Mouse (Mus musculus): ENCODE measurements around the gene AI837181. TPM values are rescaled to one million over a fixed set of nuclear protein-coding genes. Genes with fewer than 3 reads are reported as not detected.

Gene AI837181
- total RNA-seq, 2 experiments from 2014 or later: 61.9 to 70.7 TPM

GRCm38 (mm10) chr19:5456241-5456921 lies 31.4 kb downstream of the AI837181 start:
- DNase-seq (ENCODE audit: low spot score in 2 of 2): no peak
- Histone ChIP-seq H3K27ac (peak overlapping the region; percentile 100), H3K4me3 (peak overlapping the region; percentile 81)
- no peak for TF ChIP-seq CTCF (conservative IDR thresholded peaks at IDR 0.05)

- peak overlapping the region; percentile 100 for H3K27ac ChIP-seq
- peak; percentile 96 for DNase-seq (ENCODE audit: low spot score in 2 of 2)
Measured at GRCm38 (mm10) chr19:5456922-5457745, 32.2 kb downstream of the AI837181 start.

GRCm38 (mm10) chr19:5457746-5458442 lies 33.0 kb downstream of the AI837181 start, which contains the start of gene Ccdc85b:
Gene Ccdc85b, minus strand, starts transcription at chr19:5457894.
- DNase-seq (ENCODE audit: low spot score in 2 of 2): no peak
- Histone ChIP-seq H3K4me3 (peak within 1 kb of the TSS; percentile 81), H3K27ac (peak within 1 kb of the TSS; percentile 100)
- TF ChIP-seq CTCF (conservative IDR thresholded peaks at IDR 0.05): no peak

More at GRCm38 (mm10) chr19:5456922-5457745, 32.2 kb downstream of the AI837181 start:
- peak overlapping the region; percentile 81 for H3K4me3 ChIP-seq
- TF ChIP-seq CTCF (conservative IDR thresholded peaks at IDR 0.05): peak; percentile 43

GRCm38 (mm10) chr19:5459019-5459418 lies 34.1 kb downstream of the AI837181 start:
- Histone ChIP-seq H3K4me3 (no peak overlapping the region), H3K27ac (peak overlapping the region; percentile 100)
- TF ChIP-seq CTCF (conservative IDR thresholded peaks at IDR 0.05): peak; percentile 9; the same call in 1 of the 2 replicates
- peak; percentile 62 to 78 for DNase-seq (ENCODE audit: low spot score in 2 of 2)

- TF ChIP-seq CTCF (conservative IDR thresholded peaks at IDR 0.05): no peak
- H3K4me3 ChIP-seq: peak overlapping the region; percentile 77
- no peak for DNase-seq (ENCODE audit: low spot score in 2 of 2)
- H3K27ac ChIP-seq: peak overlapping the region; percentile 100
Measured at GRCm38 (mm10) chr19:5459896-5460295, 35.0 kb downstream of the AI837181 start.

GRCm38 (mm10) chr19:5460465-5460911 lies 35.5 kb downstream of the AI837181 start, which contains the start of gene Fibp:
Gene Fibp, plus strand, starts transcription at chr19:5460615.
- peak; percentile 81 to 91 for DNase-seq (ENCODE audit: low spot score in 2 of 2)
- H3K4me3 ChIP-seq: peak within 1 kb of the TSS; percentile 77
- peak within 1 kb of the TSS; percentile 100 for H3K27ac ChIP-seq
- no peak for TF ChIP-seq CTCF (conservative IDR thresholded peaks at IDR 0.05)

- no peak for DNase-seq (ENCODE audit: low spot score in 2 of 2)
- H3K4me3 ChIP-seq: peak overlapping the region; percentile 77
Measured at GRCm38 (mm10) chr19:5461411-5461810, 36.5 kb downstream of the AI837181 start.

GRCm38 (mm10) chr19:5463212-5463611 lies 38.3 kb downstream of the AI837181 start:
- DNase-seq (ENCODE audit: low spot score in 2 of 2): no peak
- Histone ChIP-seq H3K27ac (no peak overlapping the region), H3K4me3 (no peak overlapping the region)
- TF ChIP-seq CTCF (conservative IDR thresholded peaks at IDR 0.05): no peak

More at GRCm38 (mm10) chr19:5461411-5461810, 36.5 kb downstream of the AI837181 start:
- no peak overlapping the region; the same call in 1 of the 2 replicates for H3K27ac ChIP-seq
- no peak for TF ChIP-seq CTCF (conservative IDR thresholded peaks at IDR 0.05)

- Histone ChIP-seq H3K27ac (peak overlapping the region; percentile 72), H3K4me3 (peak overlapping the region; percentile 30)
- peak in 1 of 2 experiments; percentile 68 for DNase-seq (ENCODE audit: low spot score in 2 of 2)
- peak; percentile 96 for TF ChIP-seq CTCF (conservative IDR thresholded peaks at IDR 0.05)
Measured at GRCm38 (mm10) chr19:5463791-5464562, 39.0 kb downstream of the AI837181 start.

- peak overlapping the region; percentile 72 for H3K27ac ChIP-seq
- no peak for DNase-seq (ENCODE audit: low spot score in 2 of 2)
- H3K4me3 ChIP-seq: no peak overlapping the region
- TF ChIP-seq CTCF (conservative IDR thresholded peaks at IDR 0.05): no peak
Measured at GRCm38 (mm10) chr19:5465037-5465436, 40.1 kb downstream of the AI837181 start.

- Histone ChIP-seq H3K27ac (no peak overlapping the region), H3K4me3 (no peak overlapping the region)
- DNase-seq (ENCODE audit: low spot score in 2 of 2): no peak
- TF ChIP-seq CTCF (conservative IDR thresholded peaks at IDR 0.05): no peak
Measured at GRCm38 (mm10) chr19:5466916-5467500, 42.1 kb downstream of the AI837181 start.
